Mouse (Mus musculus): ENCODE data around the gene Insm2. TPM values are rescaled to one million over a fixed set of nuclear protein-coding genes. Genes with fewer than 3 reads are reported as not detected.
"Not testable (repeated sequence)": the region's sequence is repeated elsewhere in the genome, so short reads cannot be mapped to it uniquely, and the experiment has no call there.

Gene Insm2
- polyA plus RNA-seq, 1 experiment, result 0.03 TPM

DNA sequence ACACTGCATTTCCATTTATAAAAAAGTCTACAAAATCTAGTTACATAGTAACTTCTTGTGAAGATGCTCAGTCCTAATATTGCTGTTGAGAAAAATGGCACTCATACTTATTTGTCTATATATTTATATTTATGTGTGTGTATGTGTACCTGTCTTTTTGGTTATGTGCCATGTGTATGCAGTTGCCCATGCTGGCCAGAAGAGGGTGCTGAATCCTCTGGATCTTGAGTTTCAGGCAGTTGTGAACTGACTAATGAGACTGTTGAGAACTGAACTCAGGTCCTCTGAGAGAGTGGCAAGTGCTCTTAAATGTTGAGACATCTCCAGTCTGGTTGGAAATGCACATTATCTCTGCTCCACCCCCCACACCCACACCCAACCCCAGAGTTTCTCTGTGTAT is 26.1 kb upstream of the Insm2 start:
- Histone ChIP-seq H3K27me3 (ENCODE audit: control insufficient read depth, insufficient read depth, low read length) (no peaks in the 10 kb centered on the region), H3K4me3 (replicated peaks; ENCODE audit: insufficient read depth, low read depth, low read length) (no peak overlapping the region), H3K27ac (ENCODE audit: insufficient read depth, low read length) (no peak overlapping the region), H3K4me1 (ENCODE audit: control insufficient read depth, insufficient read depth, low read length) (no peaks in the 10 kb centered on the region)
- TF ChIP-seq CTCF (IDR thresholded peaks at IDR 0.05; ENCODE audit: borderline replicate concordance, insufficient read depth, low read depth, low read length) (no peak), POLR2A (IDR thresholded peaks at IDR 0.05; ENCODE audit: borderline replicate concordance, insufficient read depth, low read length) (no peak)
- no peak for DNase-seq

DNA sequence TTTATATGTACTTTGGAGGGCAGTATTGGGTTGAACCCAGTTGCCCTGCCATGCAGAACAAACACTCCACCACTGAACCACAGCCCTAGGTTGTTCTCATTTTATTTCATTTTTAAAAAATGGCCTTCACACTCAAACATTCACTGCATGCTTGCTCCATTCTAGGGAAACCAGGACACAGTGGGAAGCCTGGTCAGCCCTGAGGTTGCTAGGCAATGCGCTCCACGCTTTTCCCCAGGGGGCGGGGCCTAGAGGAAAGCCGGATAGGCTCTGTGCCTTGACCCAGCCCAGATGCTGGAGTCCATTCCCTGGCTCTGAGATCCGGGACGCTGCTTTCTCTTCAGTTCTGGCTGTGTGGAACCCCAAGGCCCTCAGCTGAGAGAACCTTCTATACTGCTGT is 25.4 kb upstream of the Insm2 start:
- H3K4me1 ChIP-seq (ENCODE audit: control insufficient read depth, insufficient read depth, low read length), result no peaks in the 10 kb centered on the region
- TF ChIP-seq POLR2A (IDR thresholded peaks at IDR 0.05; ENCODE audit: borderline replicate concordance, insufficient read depth, low read length) (no peak), CTCF (IDR thresholded peaks at IDR 0.05; ENCODE audit: borderline replicate concordance, insufficient read depth, low read depth, low read length) (no peak)
- no peaks in the 10 kb centered on the region for H3K27me3 ChIP-seq (ENCODE audit: control insufficient read depth, insufficient read depth, low read length)
- 5% methylated on average over 6 of the region's 6 CpGs for WGBS
- no peak overlapping the region for H3K4me3 ChIP-seq (replicated peaks; ENCODE audit: insufficient read depth, low read depth, low read length)
- H3K27ac ChIP-seq (ENCODE audit: insufficient read depth, low read length), result no peak overlapping the region
- DNase-seq, result peak in 1 of 2 experiments; percentile 4

DNA sequence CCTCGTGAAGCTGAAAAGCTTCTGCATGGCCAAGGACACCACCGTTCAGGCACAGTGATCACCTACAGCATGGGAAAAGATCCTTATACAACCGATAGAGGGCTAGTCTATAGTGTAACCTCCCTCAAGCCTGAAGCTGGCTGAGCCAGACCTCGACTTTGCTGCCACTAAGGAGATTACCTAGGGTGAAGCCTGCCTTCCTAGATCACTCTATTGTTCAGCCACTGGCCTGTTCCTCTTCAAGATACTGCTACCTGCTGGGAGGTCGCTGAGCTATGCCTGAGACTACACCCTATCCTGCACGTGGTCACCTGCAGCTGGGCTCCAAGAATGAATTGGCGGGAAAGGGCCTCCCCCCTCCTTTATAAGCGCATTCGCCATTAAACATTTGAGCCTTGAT is 12.3 kb upstream of the Insm2 start:
- H3K4me3 ChIP-seq (replicated peaks; ENCODE audit: insufficient read depth, low read depth, low read length); H3K27ac ChIP-seq (ENCODE audit: insufficient read depth, low read length); H3K4me1 ChIP-seq (ENCODE audit: control insufficient read depth, insufficient read depth, low read length); H3K27me3 ChIP-seq (ENCODE audit: control insufficient read depth, insufficient read depth, low read length); DNase-seq: not testable (repeated sequence)
- WGBS, result 50% methylated on average over 9 of the region's 9 CpGs

DNA sequence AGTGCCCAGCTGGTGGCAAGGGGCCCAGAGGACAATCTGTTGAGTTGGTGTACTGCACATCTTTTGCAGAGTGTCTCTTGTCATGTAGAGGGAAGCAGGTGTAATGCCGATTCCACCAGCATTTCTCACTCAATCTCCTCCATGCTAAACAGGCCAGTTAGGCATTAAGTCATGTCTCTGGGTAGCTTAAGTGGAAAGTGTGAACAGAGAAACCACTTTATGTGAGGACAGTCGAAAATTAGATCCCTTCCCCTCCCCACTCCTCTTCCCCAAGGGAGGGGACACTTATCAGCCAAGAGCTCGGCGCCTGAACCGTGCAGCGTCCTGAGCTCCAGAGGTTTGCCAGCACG is 715 bp upstream of the Insm2 start:
- no peak for DNase-seq
- H3K27ac ChIP-seq (ENCODE audit: insufficient read depth, low read length), result no peak overlapping the region
- H3K4me1 ChIP-seq (ENCODE audit: control insufficient read depth, insufficient read depth, low read length), result no peaks in the 10 kb centered on the region; the same call in 1 of the 2 replicates
- TF ChIP-seq POLR2A (IDR thresholded peaks at IDR 0.05; ENCODE audit: borderline replicate concordance, insufficient read depth, low read length) (no peak), CTCF (IDR thresholded peaks at IDR 0.05; ENCODE audit: borderline replicate concordance, insufficient read depth, low read depth, low read length) (no peak)
- no peaks in the 10 kb centered on the region; the same call in 1 of the 2 replicates for H3K27me3 ChIP-seq (ENCODE audit: control insufficient read depth, insufficient read depth, low read length)
- peak overlapping the region; percentile 17 for H3K4me3 ChIP-seq (replicated peaks; ENCODE audit: insufficient read depth, low read depth, low read length)
- WGBS, result under 1% methylated on average over 7 of the region's 7 CpGs

DNA sequence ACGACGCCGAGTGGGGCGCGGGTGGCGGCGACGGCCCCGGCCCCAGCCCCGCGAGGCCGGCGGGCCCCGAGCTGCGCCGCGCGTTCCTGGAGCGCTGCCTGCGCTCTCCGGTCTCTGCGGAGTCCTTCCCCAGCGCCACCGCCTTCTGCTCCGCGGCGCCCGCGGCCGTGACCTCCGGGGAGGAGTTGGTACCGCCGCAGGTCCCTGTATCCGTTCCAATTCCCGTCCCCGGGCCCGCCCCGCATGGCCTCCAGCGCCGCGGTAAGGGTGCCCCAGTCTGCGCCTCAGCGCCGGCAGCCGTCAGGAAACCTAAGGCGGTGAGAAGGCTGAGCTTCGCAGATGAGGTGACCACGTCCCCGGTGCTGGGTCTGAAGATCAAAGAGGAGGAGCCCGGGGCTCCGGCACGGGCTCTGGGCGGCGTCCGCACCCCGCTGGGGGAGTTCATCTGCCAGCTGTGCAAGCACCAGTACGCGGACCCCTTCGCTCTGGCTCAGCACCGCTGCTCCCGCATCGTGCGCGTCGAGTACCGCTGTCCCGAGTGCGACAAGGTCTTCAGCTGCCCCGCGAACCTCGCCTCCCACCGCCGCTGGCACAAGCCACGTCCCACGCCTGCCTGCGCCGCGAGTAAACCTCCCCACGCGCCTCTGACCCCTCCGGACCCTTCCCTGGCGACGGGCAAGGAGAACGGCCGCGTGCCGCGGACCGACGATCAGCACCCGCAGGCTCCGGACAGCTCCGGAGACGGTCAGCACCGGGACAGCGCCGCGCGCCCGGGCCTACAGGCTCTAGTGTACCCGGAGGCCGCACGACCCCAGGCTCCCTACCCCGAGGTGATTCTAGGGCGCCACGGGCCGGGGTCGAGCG is 644 bp downstream of the Insm2 start:
- peak; percentile 17 to 25 for DNase-seq
- no peaks in the 10 kb centered on the region; the same call in 1 of the 2 replicates for H3K4me1 ChIP-seq (ENCODE audit: control insufficient read depth, insufficient read depth, low read length)
- no peaks in the 10 kb centered on the region; the same call in 1 of the 2 replicates for H3K27me3 ChIP-seq (ENCODE audit: control insufficient read depth, insufficient read depth, low read length)
- no peak for TF ChIP-seq CTCF (IDR thresholded peaks at IDR 0.05; ENCODE audit: borderline replicate concordance, insufficient read depth, low read depth, low read length)
- no peak for TF ChIP-seq POLR2A (IDR thresholded peaks at IDR 0.05; ENCODE audit: borderline replicate concordance, insufficient read depth, low read length)
- no peak overlapping the region for H3K4me3 ChIP-seq (replicated peaks; ENCODE audit: insufficient read depth, low read depth, low read length)
- H3K27ac ChIP-seq (ENCODE audit: insufficient read depth, low read length), result no peak overlapping the region
- WGBS, result under 1% methylated on average over 109 of the region's 109 CpGs

DNA sequence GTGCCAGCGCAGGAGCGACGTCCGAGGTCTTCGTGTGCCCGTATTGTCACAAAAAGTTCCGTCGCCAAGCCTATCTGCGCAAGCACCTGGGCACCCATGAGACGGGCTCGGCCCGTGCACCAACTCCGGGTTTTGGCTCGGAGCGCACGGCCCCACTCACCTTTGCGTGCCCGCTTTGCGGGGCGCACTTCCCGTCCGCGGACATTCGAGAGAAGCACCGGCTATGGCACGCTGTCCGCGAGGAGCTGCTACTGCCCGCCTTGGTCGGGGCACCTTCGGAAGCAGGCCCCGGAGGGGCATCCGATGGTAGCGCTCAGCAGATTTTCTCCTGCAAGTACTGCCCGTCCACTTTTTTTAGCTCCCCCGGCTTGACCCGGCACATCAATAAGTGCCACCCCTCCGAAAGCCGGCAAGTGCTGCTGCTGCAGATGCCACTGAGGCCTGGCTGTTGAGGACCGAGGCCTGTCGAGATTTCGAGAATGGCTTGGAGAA is 1.3 kb downstream of the Insm2 start:
- no peak overlapping the region for H3K27ac ChIP-seq (ENCODE audit: insufficient read depth, low read length)
- WGBS, result 8% methylated on average over 42 of the region's 42 CpGs

DNA sequence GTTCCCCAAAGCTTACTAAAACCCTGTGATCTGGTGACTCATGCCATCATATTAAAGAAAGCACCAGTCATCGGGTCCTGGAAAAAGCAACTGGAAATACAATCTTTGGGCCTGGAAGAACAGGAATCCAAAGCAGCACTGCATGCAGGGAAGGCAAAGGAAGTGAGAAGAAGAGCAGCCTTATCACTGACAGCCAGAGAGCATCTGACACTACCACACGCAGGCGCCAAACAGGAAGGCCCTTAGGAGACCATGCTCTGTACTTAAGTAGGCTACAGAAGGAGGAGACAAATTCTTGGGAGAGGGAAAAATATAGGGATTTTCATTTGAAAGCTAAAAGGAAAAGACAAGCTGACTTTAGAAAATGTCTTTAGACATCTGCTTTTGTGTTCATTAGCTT is 5.2 kb downstream of the Insm2 start:
- WGBS, result 68% methylated on average over 3 of the region's 3 CpGs
- Histone ChIP-seq H3K27ac (ENCODE audit: insufficient read depth, low read length) (no peak overlapping the region), H3K27me3 (ENCODE audit: control insufficient read depth, insufficient read depth, low read length) (no peaks in the 10 kb centered on the region; the same call in 1 of the 2 replicates), H3K4me3 (replicated peaks; ENCODE audit: insufficient read depth, low read depth, low read length) (no peak overlapping the region), H3K4me1 (ENCODE audit: control insufficient read depth, insufficient read depth, low read length) (no peaks in the 10 kb centered on the region; the same call in 1 of the 2 replicates)
- TF ChIP-seq CTCF (IDR thresholded peaks at IDR 0.05; ENCODE audit: borderline replicate concordance, insufficient read depth, low read depth, low read length) (no peak), POLR2A (IDR thresholded peaks at IDR 0.05; ENCODE audit: borderline replicate concordance, insufficient read depth, low read length) (no peak)
- no peak for DNase-seq

More for the DNA sequence above, 1.3 kb downstream of the Insm2 start:
- DNase-seq, result peak in 1 of 2 experiments; percentile 15
- TF ChIP-seq POLR2A (IDR thresholded peaks at IDR 0.05; ENCODE audit: borderline replicate concordance, insufficient read depth, low read length) (no peak), CTCF (IDR thresholded peaks at IDR 0.05; ENCODE audit: borderline replicate concordance, insufficient read depth, low read depth, low read length) (no peak)
- no peaks in the 10 kb centered on the region; the same call in 1 of the 2 replicates for H3K4me1 ChIP-seq (ENCODE audit: control insufficient read depth, insufficient read depth, low read length)
- H3K4me3 ChIP-seq (replicated peaks; ENCODE audit: insufficient read depth, low read depth, low read length), result no peak overlapping the region
- H3K27me3 ChIP-seq (ENCODE audit: control insufficient read depth, insufficient read depth, low read length), result no peaks in the 10 kb centered on the region; the same call in 1 of the 2 replicates

DNA sequence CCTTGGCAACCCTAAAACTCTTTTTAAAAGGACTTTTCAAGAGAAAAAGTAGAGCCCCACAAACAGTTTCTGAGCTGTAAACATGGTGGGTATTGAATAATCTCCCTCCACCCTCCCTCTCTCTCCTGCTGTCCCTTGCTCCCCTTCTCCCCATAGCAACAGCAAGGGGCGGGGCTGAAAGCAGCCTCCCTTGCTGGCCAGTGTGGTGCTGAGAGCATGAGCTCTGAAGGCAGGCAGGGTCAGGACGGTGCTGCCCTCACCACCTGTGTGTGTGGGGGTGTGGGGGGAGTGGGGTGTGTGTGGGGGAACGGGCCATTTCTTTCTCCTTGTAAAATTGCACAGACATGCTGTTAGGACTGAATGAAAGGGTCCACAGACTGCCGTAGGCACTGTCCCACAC is 8.7 kb downstream of the Insm2 start:
- TF ChIP-seq CTCF (IDR thresholded peaks at IDR 0.05; ENCODE audit: borderline replicate concordance, insufficient read depth, low read depth, low read length), result no peak
- TF ChIP-seq POLR2A (IDR thresholded peaks at IDR 0.05; ENCODE audit: borderline replicate concordance, insufficient read depth, low read length), result no peak
- WGBS, result 60% methylated on average over 4 of the region's 4 CpGs
- no peak overlapping the region for H3K27ac ChIP-seq (ENCODE audit: insufficient read depth, low read length)
- H3K27me3 ChIP-seq (ENCODE audit: control insufficient read depth, insufficient read depth, low read length), result no peaks in the 10 kb centered on the region
- DNase-seq, result no peak
- H3K4me1 ChIP-seq (ENCODE audit: control insufficient read depth, insufficient read depth, low read length), result no peaks in the 10 kb centered on the region
- no peak overlapping the region for H3K4me3 ChIP-seq (replicated peaks; ENCODE audit: insufficient read depth, low read depth, low read length)
